Mouse (Mus musculus): ENCODE measurements at regions not wholly inside any gene's neighbourhood (a gene's known extent, or its start where the extent isn't known, plus 50 kb on each side); places are given as distances from the start of the nearest gene placed in this dataset.
"Not testable (repeated sequence)": the region's sequence is repeated elsewhere in the genome, so short reads cannot be mapped to it uniquely, and the experiment has no call there.

GRCm38 (mm10) chr14:102790916-102791315, 191.5 kb downstream of the Kctd12 start:
- DNase-seq = no peak

- DNase-seq = no peak
These were observed 200.2 kb downstream of the Kctd12 start for GRCm38 (mm10) chr14:102782227-102782626.

- DNase-seq = peak; percentile 57
These were observed 212.7 kb downstream of the Kctd12 start for GRCm38 (mm10) chr14:102769716-102770115.

GRCm38 (mm10) chr14:102748687-102749086, 233.8 kb downstream of the Kctd12 start:
- DNase-seq = peak; percentile 70

- no peak for DNase-seq
These were observed 240.1 kb downstream of the Kctd12 start for GRCm38 (mm10) chr14:102742331-102742730.

- no peak for DNase-seq
These were observed 245.8 kb downstream of the Kctd12 start for GRCm38 (mm10) chr14:102736656-102737055.

GRCm38 (mm10) chr14:102733718-102734117, 248.7 kb downstream of the Kctd12 start:
- DNase-seq = not testable (repeated sequence)

- DNase-seq = no peak
These were observed 250.7 kb downstream of the Kctd12 start for GRCm38 (mm10) chr14:102731746-102732145.

- DNase-seq = no peak
These were observed 259.8 kb downstream of the Kctd12 start for GRCm38 (mm10) chr14:102722633-102723032.

GRCm38 (mm10) chr14:102718558-102718957, 263.9 kb downstream of the Kctd12 start:
- DNase-seq = peak; percentile 13

GRCm38 (mm10) chr14:102712600-102712999, 269.8 kb downstream of the Kctd12 start:
- DNase-seq = no peak

- DNase-seq = no peak
These were observed 275.6 kb downstream of the Kctd12 start for GRCm38 (mm10) chr14:102706704-102707336.

- DNase-seq = no peak
These were observed 281.3 kb downstream of the Kctd12 start for GRCm38 (mm10) chr14:102701108-102701507.

- no peak for DNase-seq
These were observed 282.0 kb downstream of the Kctd12 start for GRCm38 (mm10) chr14:102700457-102700856.

- DNase-seq = no peak
These were observed 283.4 kb downstream of the Kctd12 start for GRCm38 (mm10) chr14:102699015-102699414.

- DNase-seq = no peak
These were observed 295.6 kb downstream of the Kctd12 start for GRCm38 (mm10) chr14:102686791-102687190.

- no peak for DNase-seq
These were observed 305.9 kb downstream of the Kctd12 start for GRCm38 (mm10) chr14:102676582-102676981.

GRCm38 (mm10) chr14:102674635-102675034, 307.8 kb downstream of the Kctd12 start:
- no peak for DNase-seq

- no peak for DNase-seq
These were observed 308.7 kb downstream of the Kctd12 start for GRCm38 (mm10) chr14:102673724-102674123.

- peak; percentile 41 for DNase-seq
These were observed 319.2 kb downstream of the Kctd12 start for GRCm38 (mm10) chr14:102663240-102663639.

GRCm38 (mm10) chr14:102660351-102660750, 322.1 kb downstream of the Kctd12 start:
- DNase-seq = no peak

- no peak for DNase-seq
These were observed 326.2 kb downstream of the Kctd12 start for GRCm38 (mm10) chr14:102656235-102656634.

- DNase-seq = no peak
These were observed 352.8 kb downstream of the Kctd12 start for GRCm38 (mm10) chr14:102629601-102630000.

GRCm38 (mm10) chr14:102621546-102621945, 360.9 kb downstream of the Kctd12 start:
- no peak for DNase-seq

- no peak for DNase-seq
These were observed 363.4 kb downstream of the Kctd12 start for GRCm38 (mm10) chr14:102619056-102619455.

Measured in heart, postnatal 4 days (tissue).